Mouse (Mus musculus) limb, embryonic 13.5 days (tissue): ENCODE results near the gene Fam162b. TPM values are rescaled to one million over a fixed set of nuclear protein-coding genes. Genes with fewer than 3 reads are reported as not detected.

Experiments
- ATAC-seq: fragments of 200-750 bp; cut with Nextera tagmentation; 2 replicates; pipeline ENCODE4 v1.8.0; 2017; ENCODE audit warnings: low read depth, moderate number of reproducible peaks, moderate TSS enrichment; ENCODE audit not compliant: low FRiP score
- H3K27ac ChIP-seq: fragments of 300-500 bp; sonication (generic); 2 replicates; pipeline ENCODE4 v1.5.1; 2015; ENCODE audit warnings: inconsistent platforms, mild to moderate bottlenecking, moderate library complexity
- H3K27me3 ChIP-seq: fragments of 300-500 bp; sonication (generic); 2 replicates; pipeline ENCODE4 v1.6.1; 2015; ENCODE audit warnings: mild to moderate bottlenecking, inconsistent platforms
- H3K36me3 ChIP-seq: fragments of 300-500 bp; sonication (generic); 2 replicates; pipeline ENCODE4 v1.6.1; 2015; ENCODE audit warnings: inconsistent platforms, mild to moderate bottlenecking, moderate library complexity
- H3K4me1 ChIP-seq: fragments of 300-500 bp; sonication (generic); 2 replicates; pipeline ENCODE4 v1.6.1; 2015; ENCODE audit warnings: inconsistent platforms
- H3K4me2 ChIP-seq: fragments of 300-500 bp; sonication (generic); replicated peaks from 2 replicates; pipeline ENCODE4 v1.6.1; 2015; ENCODE audit warnings: inconsistent platforms, mild to moderate bottlenecking, moderate library complexity
- H3K4me3 ChIP-seq: fragments of 300-500 bp; sonication (generic); 2 replicates; pipeline ENCODE4 v1.5.1; 2015; ENCODE audit warnings: moderate library complexity, mild to moderate bottlenecking, inconsistent platforms
- H3K9ac ChIP-seq: fragments of 300-500 bp; sonication (generic); 2 replicates; pipeline ENCODE4 v1.6.1; 2015; ENCODE audit warnings: mild to moderate bottlenecking, inconsistent platforms
- H3K9me3 ChIP-seq: fragments of 300-500 bp; sonication (generic); 2 replicates; pipeline ENCODE4 v1.6.1; 2016; ENCODE audit warnings: inconsistent platforms
- WGBS: fragments of 180-500 bp; shearing (Covaris S2); methylation state at CpG from one replicate; pipeline ENCODE4 v1.1.7; 2015; 5-methylcytosine and 5-hydroxymethylcytosine counted together
- polyA plus RNA-seq: library from polyadenylated mRNA; unstranded; fragments of >200 nt; fragmentation: Nextera tagmentation; extraction: Ambion mirVana; gene quantifications from 2 replicates; pipeline ENCODE4 v1.2.1, GENCODE M21; 2015

The Fam162b gene
- polyA plus RNA-seq: 1.8 and 2.5 TPM in 2 replicates

GRCm38 (mm10) chr10:51590139-51590574 lies at the start of gene Fam162b:
Fam162b (minus strand) TSS chr10:51590517.
- Histone ChIP-seq H3K9ac (peak within 1 kb of the TSS; percentile 31; the same call in 1 of the 2 replicates), H3K27ac (no peak within 1 kb of the TSS), H3K4me2 (peak within 1 kb of the TSS; percentile 69), H3K36me3 (no peaks in the 10 kb centered on the region), H3K9me3 (no peaks in the 10 kb centered on the region), H3K27me3 (peaks cover 19% of the 10 kb centered on the region; the same call in 1 of the 2 replicates), H3K4me1 (peaks cover 9% of the 10 kb centered on the region), H3K4me3 (peak within 1 kb of the TSS; percentile 37)
- WGBS: 2% methylated on average over 19 of the region's 19 CpGs
- ATAC-seq: peak; percentile 66; the same call in 1 of the 2 replicates

- no peaks in the 10 kb centered on the region for H3K27me3 ChIP-seq
- ATAC-seq: no peak
- no peaks in the 10 kb centered on the region for H3K36me3 ChIP-seq
- no peaks in the 10 kb centered on the region for H3K9me3 ChIP-seq
- WGBS: 72% methylated on average over 8 of the region's 8 CpGs
- no peak within 1 kb of the TSS for H3K4me2 ChIP-seq
- H3K27ac ChIP-seq: no peak within 1 kb of the TSS
- no peak within 1 kb of the TSS for H3K4me3 ChIP-seq
- no peak within 1 kb of the TSS for H3K9ac ChIP-seq
- no peaks in the 10 kb centered on the region for H3K4me1 ChIP-seq
These were observed 41.3 kb upstream of the Fam162b start, which contains the start of gene Gprc6a for GRCm38 (mm10) chr10:51631411-51632136. Gprc6a (minus strand) TSS chr10:51631461.

GRCm38 (mm10) chr10:51621193-51621592 lies 30.9 kb upstream of the Fam162b start:
- Histone ChIP-seq H3K4me1 (no peaks in the 10 kb centered on the region), H3K9me3 (no peaks in the 10 kb centered on the region), H3K36me3 (no peaks in the 10 kb centered on the region), H3K27me3 (no peaks in the 10 kb centered on the region), H3K9ac (no peak overlapping the region), H3K27ac (no peak overlapping the region), H3K4me3 (no peak overlapping the region), H3K4me2 (no peak overlapping the region)
- 68% methylated on average over 3 of the region's 3 CpGs for WGBS
- ATAC-seq: no peak

GRCm38 (mm10) chr10:51620126-51620525 lies 29.8 kb upstream of the Fam162b start:
- H3K27ac ChIP-seq: no peak overlapping the region
- no peaks in the 10 kb centered on the region for H3K36me3 ChIP-seq
- no peak for ATAC-seq
- H3K9ac ChIP-seq: no peak overlapping the region
- WGBS: 76% methylated on average over 7 of the region's 7 CpGs
- H3K4me3 ChIP-seq: no peak overlapping the region
- no peak overlapping the region for H3K4me2 ChIP-seq
- no peaks in the 10 kb centered on the region for H3K9me3 ChIP-seq
- no peaks in the 10 kb centered on the region for H3K4me1 ChIP-seq
- no peaks in the 10 kb centered on the region for H3K27me3 ChIP-seq

- WGBS: 78% methylated on average over 2 of the region's 2 CpGs
- Histone ChIP-seq H3K4me3 (no peak overlapping the region), H3K36me3 (no peaks in the 10 kb centered on the region), H3K27ac (no peak overlapping the region), H3K4me1 (no peaks in the 10 kb centered on the region), H3K27me3 (no peaks in the 10 kb centered on the region), H3K9ac (no peak overlapping the region), H3K9me3 (no peaks in the 10 kb centered on the region), H3K4me2 (no peak overlapping the region)
- no peak for ATAC-seq
These were observed 28.2 kb upstream of the Fam162b start for GRCm38 (mm10) chr10:51618538-51618937.

GRCm38 (mm10) chr10:51614826-51615590 lies 24.7 kb upstream of the Fam162b start:
- WGBS: 72% methylated on average over 11 of the region's 11 CpGs

GRCm38 (mm10) chr10:51613421-51613820 lies 23.1 kb upstream of the Fam162b start:
- Histone ChIP-seq H3K4me3 (no peak overlapping the region), H3K9ac (no peak overlapping the region), H3K27me3 (no peaks in the 10 kb centered on the region), H3K9me3 (no peaks in the 10 kb centered on the region), H3K4me2 (no peak overlapping the region), H3K27ac (no peak overlapping the region), H3K36me3 (no peaks in the 10 kb centered on the region), H3K4me1 (no peaks in the 10 kb centered on the region)
- WGBS: 78% methylated on average over 3 of the region's 3 CpGs
- no peak for ATAC-seq

More at GRCm38 (mm10) chr10:51614826-51615590, 24.7 kb upstream of the Fam162b start:
- no peaks in the 10 kb centered on the region for H3K36me3 ChIP-seq
- no peak overlapping the region for H3K4me2 ChIP-seq
- ATAC-seq: no peak
- H3K27me3 ChIP-seq: no peaks in the 10 kb centered on the region
- H3K9ac ChIP-seq: no peak overlapping the region
- H3K4me1 ChIP-seq: no peaks in the 10 kb centered on the region
- no peak overlapping the region for H3K27ac ChIP-seq
- H3K9me3 ChIP-seq: no peaks in the 10 kb centered on the region
- no peak overlapping the region for H3K4me3 ChIP-seq

GRCm38 (mm10) chr10:51611969-51612682 lies 21.8 kb upstream of the Fam162b start:
- Histone ChIP-seq H3K9me3 (no peaks in the 10 kb centered on the region), H3K9ac (no peak overlapping the region), H3K4me2 (no peak overlapping the region), H3K27ac (no peak overlapping the region), H3K36me3 (no peaks in the 10 kb centered on the region), H3K27me3 (no peaks in the 10 kb centered on the region), H3K4me1 (no peaks in the 10 kb centered on the region), H3K4me3 (no peak overlapping the region)
- 72% methylated on average over 9 of the region's 9 CpGs for WGBS
- ATAC-seq: no peak

GRCm38 (mm10) chr10:51609741-51610425 lies 19.6 kb upstream of the Fam162b start:
- Histone ChIP-seq H3K36me3 (no peaks in the 10 kb centered on the region), H3K9me3 (no peaks in the 10 kb centered on the region), H3K27ac (no peak overlapping the region), H3K4me3 (no peak overlapping the region), H3K4me2 (no peak overlapping the region), H3K9ac (no peak overlapping the region), H3K27me3 (no peaks in the 10 kb centered on the region), H3K4me1 (no peaks in the 10 kb centered on the region)
- no peak for ATAC-seq
- 70% methylated on average over 4 of the region's 4 CpGs for WGBS

GRCm38 (mm10) chr10:51596928-51597635 lies 6.8 kb upstream of the Fam162b start:
- Histone ChIP-seq H3K27me3 (no peaks in the 10 kb centered on the region), H3K27ac (no peak overlapping the region), H3K4me3 (no peak overlapping the region), H3K4me1 (no peaks in the 10 kb centered on the region), H3K9ac (no peak overlapping the region), H3K4me2 (no peak overlapping the region), H3K36me3 (no peaks in the 10 kb centered on the region), H3K9me3 (no peaks in the 10 kb centered on the region)
- 81% methylated on average over 9 of the region's 9 CpGs for WGBS
- ATAC-seq: no peak
